ENCODE assay signal across 15 mouse cellular contexts in the genomic region with DNA sequence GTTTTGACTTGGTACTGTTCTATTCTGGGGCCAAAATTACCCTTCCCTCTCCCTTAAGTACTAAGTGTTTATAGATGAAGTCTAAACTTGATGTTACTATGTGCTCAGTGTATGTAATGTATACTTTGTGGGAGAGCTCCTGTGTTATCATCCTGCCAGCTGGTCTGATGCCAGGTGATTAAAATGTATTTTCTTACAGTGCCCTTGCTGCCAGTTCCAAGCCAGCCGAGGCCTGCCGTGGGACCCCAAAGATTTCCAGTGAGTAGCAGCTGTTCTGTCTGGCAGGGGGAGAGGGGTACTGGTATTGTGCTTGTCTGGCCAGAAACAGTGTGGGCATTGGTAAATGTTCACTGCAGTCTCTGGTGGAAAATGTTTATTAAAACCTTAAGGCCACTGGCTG. TPM values are rescaled to one million over a fixed set of nuclear protein-coding genes. Genes with fewer than 3 reads are reported as not detected.
DNase-seq lines count a peak whose midpoint lies in the region; ATAC-seq lines count a peak whose summit lies in the region.
"Had no signal": no experiment of that assay in that cellular context is flagged by ENCODE, and none has a peak within 500 bp of the region (broad histone marks: within the 10 kb centered on the region; RNA-seq: fewer than 3 reads in every experiment).

No protein-coding gene starts in this region.

- no peaks in the 10 kb centered on the region for H3K9me3 ChIP-seq in forebrain, embryonic 13.5 days (replicated peaks)
- no peaks in the 10 kb centered on the region for H3K9me3 ChIP-seq in forebrain, embryonic 12.5 days
- H3K9me3 ChIP-seq in midbrain, embryonic 12.5 days: no peaks in the 10 kb centered on the region
- H3K9me3 ChIP-seq in midbrain, embryonic 10.5 days (replicated peaks): no peaks in the 10 kb centered on the region
- H3K9me3 ChIP-seq in hindbrain, embryonic 16.5 days (ENCODE audit: control insufficient read depth, low read length): no peaks in the 10 kb centered on the region
- H3K9me3 ChIP-seq in stomach, embryonic 16.5 days (replicated peaks; ENCODE audit: control insufficient read depth, low read length): no peaks in the 10 kb centered on the region
- H3K9me3 ChIP-seq: limb, embryonic 15.5 days had no signal

- ATAC-seq in forebrain, embryonic 13.5 days: peak; percentile 94
- ATAC-seq in forebrain, embryonic 12.5 days (ENCODE audit: low FRiP score): no peak
- no peak for ATAC-seq in midbrain, embryonic 12.5 days (ENCODE audit: low FRiP score, low read depth)
- ATAC-seq in hindbrain, embryonic 16.5 days: peak; percentile 77
- 0 out of 2 replicates have a peak, but pooled peaks have one; percentile 21 for ATAC-seq in stomach, embryonic 16.5 days (ENCODE audit: insufficient read depth, low FRiP score)

- 39% methylated on average over 2 of the region's 2 CpGs for WGBS in forebrain, embryonic 13.5 days
- WGBS in forebrain, embryonic 12.5 days: 69% methylated on average over 2 of the region's 2 CpGs
- 82% methylated on average over 2 of the region's 2 CpGs for WGBS in midbrain, embryonic 12.5 days
- WGBS in midbrain, embryonic 10.5 days: 94% methylated on average over 2 of the region's 2 CpGs
- 25% methylated on average over 2 of the region's 2 CpGs for WGBS in hindbrain, embryonic 16.5 days
- WGBS in stomach, embryonic 16.5 days: 53% methylated on average over 2 of the region's 2 CpGs

- H3K4me3 ChIP-seq in forebrain, embryonic 13.5 days: no peak overlapping the region
- no peak overlapping the region for H3K4me3 ChIP-seq in forebrain, embryonic 12.5 days (replicated peaks)
- no peak overlapping the region for H3K4me3 ChIP-seq in midbrain, embryonic 12.5 days
- H3K4me3 ChIP-seq in midbrain, embryonic 10.5 days: no peak overlapping the region
- no peak overlapping the region for H3K4me3 ChIP-seq in hindbrain, embryonic 16.5 days (ENCODE audit: low read length)
- no peak overlapping the region for H3K4me3 ChIP-seq in stomach, embryonic 16.5 days (replicated peaks; ENCODE audit: low read length)
- H3K4me3 ChIP-seq: limb, embryonic 15.5 days had no signal

- no peak overlapping the region for H3K9ac ChIP-seq in forebrain, embryonic 13.5 days
- H3K9ac ChIP-seq in forebrain, embryonic 12.5 days: no peak overlapping the region
- H3K9ac ChIP-seq in midbrain, embryonic 12.5 days (replicated peaks): no peak overlapping the region
- no peak overlapping the region for H3K9ac ChIP-seq in hindbrain, embryonic 16.5 days (ENCODE audit: low read depth, low read length)
- H3K9ac ChIP-seq in stomach, embryonic 16.5 days (ENCODE audit: low read length): no peak overlapping the region
- H3K9ac ChIP-seq: limb, embryonic 15.5 days had no signal

- peaks cover 52% of the 10 kb centered on the region for H3K36me3 ChIP-seq in forebrain, embryonic 13.5 days (ENCODE audit: poor library complexity, severe bottlenecking)
- peaks cover 49% of the 10 kb centered on the region for H3K36me3 ChIP-seq in forebrain, embryonic 12.5 days (replicated peaks)
- peaks cover 63% of the 10 kb centered on the region for H3K36me3 ChIP-seq in midbrain, embryonic 12.5 days
- peaks cover 91% of the 10 kb centered on the region for H3K36me3 ChIP-seq in midbrain, embryonic 10.5 days
- H3K36me3 ChIP-seq in hindbrain, embryonic 16.5 days (ENCODE audit: control insufficient read depth, insufficient read depth, low read length): peaks cover 13% of the 10 kb centered on the region
- peaks cover 17% of the 10 kb centered on the region for H3K36me3 ChIP-seq in stomach, embryonic 16.5 days (ENCODE audit: control insufficient read depth, insufficient read depth, low read length)

- peaks cover 14% of the 10 kb centered on the region for H3K4me1 ChIP-seq in forebrain, embryonic 13.5 days
- no peaks in the 10 kb centered on the region for H3K4me1 ChIP-seq in forebrain, embryonic 12.5 days
- 0 out of 2 replicates have a peak, but pooled peaks cover 2% of the 10 kb centered on the region for H3K4me1 ChIP-seq in midbrain, embryonic 12.5 days
- H3K4me1 ChIP-seq in midbrain, embryonic 10.5 days: no peaks in the 10 kb centered on the region
- H3K4me1 ChIP-seq in hindbrain, embryonic 16.5 days (ENCODE audit: control insufficient read depth, insufficient read depth, low read depth, low read length): no peaks in the 10 kb centered on the region; the same call in 1 of the 2 replicates
- H3K4me1 ChIP-seq in stomach, embryonic 16.5 days (ENCODE audit: control insufficient read depth, insufficient read depth, low read length): 0 out of 2 replicates have a peak, but pooled peaks cover 2% of the 10 kb centered on the region

- DNase-seq in midbrain, embryonic 10.5 days (ENCODE audit: low spot score): no peak
- DNase-seq in heart, adult 11 months: no peak
- DNase-seq in adrenal gland, adult (ENCODE audit: inconsistent age in 2 of 2, low spot score in 1 of 2): no peak
- DNase-seq: adrenal gland, postnatal 10 days; gastrocnemius, postnatal 10 days; heart, postnatal 14 days; kidney, adult 2 months; lung, adult 2 months; thymus, adult 2 months had no signal

- H3K4me2 ChIP-seq in forebrain, embryonic 13.5 days: no peak overlapping the region
- H3K4me2 ChIP-seq in forebrain, embryonic 12.5 days: no peak overlapping the region
- H3K4me2 ChIP-seq in midbrain, embryonic 12.5 days (replicated peaks): no peak overlapping the region
- no peak overlapping the region for H3K4me2 ChIP-seq in hindbrain, embryonic 16.5 days (ENCODE audit: low read length)
- no peak overlapping the region for H3K4me2 ChIP-seq in stomach, embryonic 16.5 days (ENCODE audit: low read depth, low read length)
- H3K4me2 ChIP-seq: limb, embryonic 15.5 days had no signal

- no peaks in the 10 kb centered on the region for H3K27me3 ChIP-seq in forebrain, embryonic 13.5 days
- H3K27me3 ChIP-seq in forebrain, embryonic 12.5 days: no peaks in the 10 kb centered on the region
- H3K27me3 ChIP-seq in midbrain, embryonic 12.5 days: no peaks in the 10 kb centered on the region
- no peaks in the 10 kb centered on the region for H3K27me3 ChIP-seq in midbrain, embryonic 10.5 days (ENCODE audit: low read depth, poor library complexity, severe bottlenecking)
- no peaks in the 10 kb centered on the region for H3K27me3 ChIP-seq in hindbrain, embryonic 16.5 days (replicated peaks; ENCODE audit: control insufficient read depth, insufficient read depth, low read length)
- no peaks in the 10 kb centered on the region for H3K27me3 ChIP-seq in stomach, embryonic 16.5 days (ENCODE audit: control insufficient read depth, insufficient read depth, low read length)
- H3K27me3 ChIP-seq: limb, embryonic 15.5 days had no signal

- peak overlapping the region; percentile 66; the same call in 1 of the 2 replicates for H3K27ac ChIP-seq in forebrain, embryonic 13.5 days
- H3K27ac ChIP-seq in forebrain, embryonic 12.5 days: no peak overlapping the region
- H3K27ac ChIP-seq in midbrain, embryonic 12.5 days (replicated peaks): 0 out of 2 replicates have a peak overlapping the region, but pooled peaks have one; percentile 46
- no peak overlapping the region for H3K27ac ChIP-seq in midbrain, embryonic 10.5 days (replicated peaks)
- no peak overlapping the region for H3K27ac ChIP-seq in hindbrain, embryonic 16.5 days (ENCODE audit: low read depth, low read length)
- H3K27ac ChIP-seq in stomach, embryonic 16.5 days (ENCODE audit: low read length): no peak overlapping the region; the same call in 1 of the 2 replicates
- H3K27ac ChIP-seq: limb, embryonic 15.5 days had no signal

RNA-seq across cellular contexts. Expression of gene Rbm33, which starts 51.1 kb away (rescaled TPM):
- 20.5 and 21.1 TPM in 2 replicates for polyA plus RNA-seq in forebrain, embryonic 13.5 days (2015; fragmentation: Nextera tagmentation; extraction: Ambion mirVana)
- polyA plus RNA-seq in forebrain, embryonic 12.5 days (2016; fragmentation: Nextera tagmentation; extraction: Ambion mirVana): 24.3 and 26.7 TPM in 2 replicates
- 25.3 and 27.3 TPM in 2 replicates for polyA plus RNA-seq in midbrain, embryonic 12.5 days (2016; fragmentation: Nextera tagmentation; extraction: Ambion mirVana)
- 13.2 and 15.3 TPM in 2 replicates for polyA plus RNA-seq in midbrain, embryonic 10.5 days (2016; fragmentation: Nextera tagmentation; extraction: Ambion mirVana)
- 10.5 and 13.6 TPM in 2 replicates for polyA plus RNA-seq in hindbrain, embryonic 16.5 days (2015; fragmentation: Nextera tagmentation; extraction: Ambion mirVana)
- polyA plus RNA-seq in stomach, embryonic 16.5 days (2015; fragmentation: Nextera tagmentation; extraction: Ambion mirVana): 6.8 and 8.1 TPM in 2 replicates

Comparison
In these comparisons a context has a peak if more than half of its experiments do, and no peak if none do; other contexts are left out.
1. ATAC-seq: peak in forebrain, embryonic 13.5 days (single experiment), hindbrain, embryonic 16.5 days (single experiment) and stomach, embryonic 16.5 days (single experiment); none in forebrain, embryonic 12.5 days (single experiment) and midbrain, embryonic 12.5 days (single experiment).
2. H3K27ac ChIP-seq: peak in forebrain, embryonic 13.5 days (single experiment) and midbrain, embryonic 12.5 days (single experiment); none in forebrain, embryonic 12.5 days (single experiment), midbrain, embryonic 10.5 days (single experiment), hindbrain, embryonic 16.5 days (single experiment) and stomach, embryonic 16.5 days (single experiment).